19 mouse cellular contexts compared by ENCODE assay signal in the genomic region with DNA sequence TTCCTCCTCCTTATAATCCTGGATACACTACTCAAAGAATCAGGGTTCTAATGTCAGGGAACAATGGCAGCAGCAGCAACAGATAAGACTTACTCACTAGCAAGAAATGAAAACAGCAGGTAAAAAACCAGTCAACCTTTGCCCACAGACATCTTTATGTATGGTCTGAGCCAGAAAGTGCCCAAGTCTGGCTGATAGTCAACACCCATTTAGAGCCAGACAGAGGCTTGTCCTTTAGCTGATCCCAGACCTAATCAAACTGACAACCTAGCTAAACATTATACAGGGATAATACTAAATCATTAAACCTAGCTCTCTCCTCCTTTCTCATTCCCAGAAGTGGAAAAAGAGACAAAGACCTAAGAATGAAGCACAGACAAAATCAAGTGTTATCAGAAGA.
DNase-seq lines count a peak whose midpoint lies in the region; TF ChIP-seq lines count a peak whose summit lies in the region.
"Had no signal": no experiment of that assay in that cellular context is flagged by ENCODE, and none has a peak within 500 bp of the region (broad histone marks: within the 10 kb centered on the region; RNA-seq: fewer than 3 reads in every experiment).

No protein-coding gene starts in this region.

- no peaks in the 10 kb centered on the region for H3K27me3 ChIP-seq in kidney, adult 2 months (replicated peaks; ENCODE audit: control insufficient read depth, insufficient read depth, low read length)
- H3K27me3 ChIP-seq: embryonic facial prominence, embryonic 12.5 days; embryonic facial prominence, embryonic 15.5 days; hindbrain, embryonic 12.5 days; hindbrain, embryonic 15.5 days had no signal

- TF ChIP-seq CTCF in kidney, adult 2 months (conservative IDR thresholded peaks at IDR 0.05; ENCODE audit: insufficient read depth, insufficient read length, low read depth, low read length) = no peak

- no peaks in the 10 kb centered on the region for H3K4me1 ChIP-seq in kidney, adult 2 months (ENCODE audit: control insufficient read depth, insufficient read depth, low read length)
- H3K4me1 ChIP-seq: embryonic facial prominence, embryonic 12.5 days; embryonic facial prominence, embryonic 15.5 days; hindbrain, embryonic 12.5 days; hindbrain, embryonic 15.5 days had no signal

- no peak overlapping the region for H3K27ac ChIP-seq in kidney, adult 2 months (ENCODE audit: insufficient read depth, low read depth, low read length)
- H3K27ac ChIP-seq: embryonic facial prominence, embryonic 12.5 days; embryonic facial prominence, embryonic 15.5 days; gastrocnemius, adult 2 months; hindbrain, embryonic 12.5 days; hindbrain, embryonic 15.5 days had no signal

- TF ChIP-seq POLR2A in kidney, adult 2 months (IDR thresholded peaks at IDR 0.05; ENCODE audit: low read depth, low read length) = no peak

- peak; percentile 1 for DNase-seq in adrenal gland, adult 2 months
- no peak for DNase-seq in adrenal gland, adult (ENCODE audit: inconsistent age in 2 of 2, low spot score in 1 of 2)
- DNase-seq in kidney, adult 2 months = peak; percentile 51
- DNase-seq in kidney, postnatal 10 days = no peak
- peak; percentile 5 for DNase-seq in kidney, postnatal 14 days
- no peak for DNase-seq in kidney, adult 18-20 months
- DNase-seq: adrenal gland, postnatal 14 days; cerebellum, adult 11 months; cerebellum, adult 2 months; cerebellum, adult 9-11 months; cerebellum, postnatal 25 days; forebrain, postnatal 0 days; gastrocnemius, adult 2 months; gastrocnemius, postnatal 14 days; heart, adult 11 months had no signal

- H3K4me3 ChIP-seq in kidney, adult 2 months (ENCODE audit: insufficient read depth, low read depth, low read length) = no peak overlapping the region
- H3K4me3 ChIP-seq: embryonic facial prominence, embryonic 12.5 days; embryonic facial prominence, embryonic 15.5 days; gastrocnemius, adult 2 months; hindbrain, embryonic 12.5 days; hindbrain, embryonic 15.5 days had no signal

- H3K36me3 ChIP-seq in kidney, adult 2 months (ENCODE audit: control insufficient read depth, insufficient read depth, low read length) = no peaks in the 10 kb centered on the region
- H3K36me3 ChIP-seq: embryonic facial prominence, embryonic 12.5 days; embryonic facial prominence, embryonic 15.5 days; hindbrain, embryonic 12.5 days; hindbrain, embryonic 15.5 days had no signal

Comparison
In these comparisons a context has a peak if more than half of its experiments do, and no peak if none do; other contexts are left out.
1. DNase-seq: peak in adrenal gland, adult 2 months (single experiment), kidney, adult 2 months (single experiment) and kidney, postnatal 14 days (single experiment); none in adrenal gland, adult (0 of 2), kidney, postnatal 10 days (single experiment) and kidney, adult 18-20 months (single experiment).